Mouse (Mus musculus) thymus, adult 2 months (tissue): ENCODE results near the gene Plekha3.

Source experiments
- CTCF ChIP-seq: fragments of 200-500 bp; IDR thresholded peaks from 2 replicates; pipeline ENCODE4 v1.5.1; 2012; ENCODE audit warnings: mild to moderate bottlenecking, control low read depth, low read length, moderate library complexity, borderline replicate concordance; ENCODE audit not compliant: control insufficient read depth, poor library complexity, insufficient read depth; ENCODE audit errors: extremely low read depth
- POLR2A ChIP-seq: fragments of 200-500 bp; IDR thresholded peaks from 2 replicates; pipeline ENCODE4 v1.6.1; 2012; ENCODE audit warnings: mild to moderate bottlenecking, low read length, control low read depth, moderate library complexity; ENCODE audit not compliant: control insufficient read depth, poor library complexity, insufficient read depth; ENCODE audit errors: extremely low read depth

- TF ChIP-seq POLR2A (no peak), CTCF (no peak)
Measured at GRCm38 (mm10) chr2:76639637-76640036, 35.4 kb upstream of the Plekha3 start.
